Mouse (Mus musculus) hindbrain, embryonic 14.5 days (tissue): Measurements from ENCODE around the gene Pms2. TPM values are rescaled to one million over a fixed set of nuclear protein-coding genes. Genes with fewer than 3 reads are reported as not detected.

Source experiments
- ATAC-seq: fragments of 200-750 bp; cut with Nextera tagmentation; 2 replicates; pipeline ENCODE4 v1.8.0; 2017; ENCODE audit warnings: moderate number of reproducible peaks, mild to moderate bottlenecking, moderate TSS enrichment, moderate library complexity; ENCODE audit not compliant: low FRiP score
- DNase-seq: peaks from one replicate; pipeline ENCODE4 v3.0.0-alpha.2; 2015; ENCODE audit warnings: low spot score
- H3K27ac ChIP-seq: fragments of 300-500 bp; sonication (generic); 2 replicates; pipeline ENCODE4 v1.5.1; 2014; ENCODE audit warnings: mild to moderate bottlenecking, moderate library complexity
- H3K27me3 ChIP-seq: fragments of 300-500 bp; sonication (generic); 2 replicates; pipeline ENCODE4 v1.6.1; 2014; ENCODE audit warnings: mild to moderate bottlenecking, low read length, mixed read lengths; ENCODE audit not compliant: control insufficient read depth, insufficient read depth
- H3K36me3 ChIP-seq: fragments of 300-500 bp; sonication (generic); replicated peaks from 2 replicates; pipeline ENCODE4 v1.6.1; 2014; ENCODE audit not compliant: control insufficient read depth, insufficient read depth
- H3K4me1 ChIP-seq: fragments of 300-500 bp; sonication (generic); replicated peaks from 2 replicates; pipeline ENCODE4 v1.6.1; 2014; ENCODE audit warnings: antibody characterized with exemption, low read length, mixed read lengths; ENCODE audit not compliant: control insufficient read depth, insufficient read depth
- H3K4me2 ChIP-seq: fragments of 300-500 bp; sonication (generic); replicated peaks from 2 replicates; pipeline ENCODE4 v1.6.1; 2014; ENCODE audit warnings: mild to moderate bottlenecking, moderate library complexity
- H3K4me3 ChIP-seq: fragments of 300-500 bp; sonication (generic); replicated peaks from 2 replicates; pipeline ENCODE4 v1.5.1; 2014; ENCODE audit warnings: mild to moderate bottlenecking, low read length
- H3K9ac ChIP-seq: fragments of 300-500 bp; sonication (generic); 2 replicates; pipeline ENCODE4 v1.6.1; 2014
- H3K9me3 ChIP-seq: fragments of 300-500 bp; sonication (generic); 2 replicates; pipeline ENCODE4 v1.6.1; 2016; ENCODE audit warnings: low read length; ENCODE audit not compliant: control insufficient read depth
- WGBS: fragments of 180-500 bp; shearing (Covaris S2); extraction: QIAGEN DNeasy Blood & Tissue Kit; methylation state at CpG from one replicate; pipeline ENCODE4 v1.1.7; 2014; 5-methylcytosine and 5-hydroxymethylcytosine counted together
- polyA plus RNA-seq: library from polyadenylated mRNA; unstranded; fragments of >200 nt; fragmentation: Nextera tagmentation; extraction: Ambion mirVana; gene quantifications from 2 replicates; pipeline ENCODE4 v1.2.1, GENCODE M21; 2014

The Pms2 gene
- polyA plus RNA-seq, 1 experiment from 2014 or later = 29.3 TPM

DNA sequence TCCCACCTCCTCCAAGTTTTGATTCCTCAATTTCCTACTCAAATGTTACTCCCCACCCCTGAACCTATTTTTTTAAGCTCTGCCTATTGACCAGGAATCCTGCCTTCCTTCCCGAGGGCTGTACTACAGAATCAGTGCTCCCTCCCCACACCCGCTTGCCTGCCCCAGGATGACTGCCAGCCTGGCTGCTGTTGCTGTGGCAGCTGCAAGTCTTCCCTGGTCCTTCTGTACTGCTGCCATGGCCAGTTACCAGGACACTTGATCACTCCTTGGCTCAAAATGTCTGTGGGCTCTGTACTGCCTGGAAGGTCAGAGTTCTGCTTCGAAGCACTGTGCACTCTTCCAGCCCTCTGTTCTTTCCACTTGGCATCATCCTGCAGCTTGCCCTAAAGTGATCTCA is 7.7 kb upstream of the Pms2 start:
- H3K4me3 ChIP-seq = no peak overlapping the region
- no peaks in the 10 kb centered on the region for H3K27me3 ChIP-seq
- peaks cover 87% of the 10 kb centered on the region for H3K36me3 ChIP-seq
- no peak overlapping the region for H3K4me2 ChIP-seq
- no peaks in the 10 kb centered on the region for H3K9me3 ChIP-seq
- no peak for ATAC-seq
- no peak overlapping the region for H3K27ac ChIP-seq
- no peak for DNase-seq
- WGBS = 83% methylated on average over 3 of the region's 3 CpGs
- H3K4me1 ChIP-seq = no peaks in the 10 kb centered on the region
- H3K9ac ChIP-seq = no peak overlapping the region

DNA sequence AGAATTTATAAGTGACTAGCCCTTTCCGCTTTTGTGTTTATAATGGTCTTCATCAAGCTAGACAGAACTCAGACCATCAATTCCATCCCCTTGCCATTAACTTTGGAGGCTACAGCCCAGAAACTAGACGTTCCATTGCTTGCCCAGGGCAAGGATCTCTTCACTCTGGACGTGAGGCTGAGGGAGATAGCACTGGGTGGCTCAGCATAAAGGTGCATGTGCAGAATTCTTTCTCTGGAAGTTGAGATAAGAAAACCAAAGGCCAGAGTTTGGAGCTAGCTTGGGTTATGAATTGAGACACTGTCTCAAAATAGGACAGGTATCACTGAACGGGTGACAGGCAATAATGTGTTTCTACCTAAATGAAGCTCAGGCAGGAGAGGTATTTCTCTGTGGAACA is 6.0 kb upstream of the Pms2 start:
- peaks cover 70% of the 10 kb centered on the region for H3K36me3 ChIP-seq
- H3K4me3 ChIP-seq = no peak overlapping the region
- DNase-seq (no peak), ATAC-seq (no peak)
- no peak overlapping the region for H3K9ac ChIP-seq
- no peak overlapping the region for H3K4me2 ChIP-seq
- peaks cover 12% of the 10 kb centered on the region for H3K4me1 ChIP-seq
- no peaks in the 10 kb centered on the region for H3K27me3 ChIP-seq
- no peaks in the 10 kb centered on the region for H3K9me3 ChIP-seq
- no peak overlapping the region for H3K27ac ChIP-seq
- 90% methylated on average over 4 of the region's 4 CpGs for WGBS

- WGBS = 92% methylated on average over 8 of the region's 8 CpGs
These were observed 3.3 kb upstream of the Pms2 start for GRCm38 (mm10) chr5:143906429-143906828.

DNA sequence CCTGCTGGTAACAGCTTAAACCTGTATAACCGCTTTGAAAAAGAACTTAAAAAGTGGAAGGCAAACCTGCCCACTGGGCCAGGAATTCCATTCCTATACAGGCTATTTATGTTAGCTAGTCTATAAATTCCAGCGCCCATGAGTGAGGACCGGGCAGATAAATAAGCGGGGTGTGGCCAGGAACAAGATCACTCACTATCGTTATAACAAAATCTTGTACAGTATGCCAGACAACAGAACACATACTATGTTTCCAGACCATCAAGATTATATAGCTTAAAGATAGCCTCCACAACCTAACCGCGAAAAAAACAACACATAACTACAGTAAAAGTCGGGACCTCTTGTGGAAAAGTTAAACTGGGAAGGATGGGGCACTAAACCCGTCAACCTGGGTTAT is 838 bp upstream of the Pms2 start:
- peak overlapping the region; percentile 86 for H3K27ac ChIP-seq
- peaks cover 26% of the 10 kb centered on the region for H3K36me3 ChIP-seq
- 5% methylated on average over 9 of the region's 9 CpGs for WGBS
- peak overlapping the region; percentile 51 for H3K4me3 ChIP-seq
- DNase-seq (no peak), ATAC-seq (no peak)
- peak overlapping the region; percentile 55 for H3K4me2 ChIP-seq
- H3K9ac ChIP-seq = peak overlapping the region; percentile 59
- no peaks in the 10 kb centered on the region for H3K9me3 ChIP-seq
- H3K27me3 ChIP-seq = no peaks in the 10 kb centered on the region
- H3K4me1 ChIP-seq = peaks cover 22% of the 10 kb centered on the region

More at GRCm38 (mm10) chr5:143906429-143906828, 3.3 kb upstream of the Pms2 start:
- H3K4me3 ChIP-seq = no peak overlapping the region
- peaks cover 45% of the 10 kb centered on the region for H3K36me3 ChIP-seq
- no peaks in the 10 kb centered on the region for H3K9me3 ChIP-seq
- no peak overlapping the region for H3K4me2 ChIP-seq
- H3K4me1 ChIP-seq = peaks cover 22% of the 10 kb centered on the region
- ATAC-seq (no peak), DNase-seq (no peak)
- H3K27ac ChIP-seq = no peak overlapping the region
- no peak overlapping the region for H3K9ac ChIP-seq
- no peaks in the 10 kb centered on the region for H3K27me3 ChIP-seq

GRCm38 (mm10) chr5:143916221-143916620 is 6.5 kb downstream of the Pms2 start:
- DNase-seq (no peak), ATAC-seq (no peak)
- Histone ChIP-seq H3K9me3 (no peaks in the 10 kb centered on the region), H3K4me2 (no peak overlapping the region), H3K27me3 (no peaks in the 10 kb centered on the region), H3K4me3 (no peak overlapping the region), H3K4me1 (no peaks in the 10 kb centered on the region), H3K36me3 (peaks cover 68% of the 10 kb centered on the region), H3K9ac (no peak overlapping the region), H3K27ac (no peak overlapping the region)
- WGBS = 90% methylated on average over 9 of the region's 9 CpGs

GRCm38 (mm10) chr5:143917418-143917817 is 7.7 kb downstream of the Pms2 start:
- H3K9ac ChIP-seq = no peak overlapping the region
- H3K36me3 ChIP-seq = peaks cover 78% of the 10 kb centered on the region
- H3K9me3 ChIP-seq = no peaks in the 10 kb centered on the region
- no peak overlapping the region for H3K4me3 ChIP-seq
- no peak overlapping the region for H3K27ac ChIP-seq
- H3K4me1 ChIP-seq = no peaks in the 10 kb centered on the region
- DNase-seq = peak; percentile 49
- no peak for ATAC-seq
- no peaks in the 10 kb centered on the region for H3K27me3 ChIP-seq
- H3K4me2 ChIP-seq = no peak overlapping the region
- 45% methylated on average over 5 of the region's 5 CpGs for WGBS

- peaks cover 85% of the 10 kb centered on the region for H3K36me3 ChIP-seq
- no peak overlapping the region for H3K27ac ChIP-seq
- H3K9me3 ChIP-seq = no peaks in the 10 kb centered on the region
- ATAC-seq (no peak), DNase-seq (no peak)
- H3K27me3 ChIP-seq = no peaks in the 10 kb centered on the region
- no peaks in the 10 kb centered on the region for H3K4me1 ChIP-seq
- WGBS = 95% methylated on average over 3 of the region's 3 CpGs
- no peak overlapping the region for H3K4me3 ChIP-seq
- H3K4me2 ChIP-seq = no peak overlapping the region
- H3K9ac ChIP-seq = no peak overlapping the region
These were observed 8.4 kb downstream of the Pms2 start for GRCm38 (mm10) chr5:143918120-143918519.

DNA sequence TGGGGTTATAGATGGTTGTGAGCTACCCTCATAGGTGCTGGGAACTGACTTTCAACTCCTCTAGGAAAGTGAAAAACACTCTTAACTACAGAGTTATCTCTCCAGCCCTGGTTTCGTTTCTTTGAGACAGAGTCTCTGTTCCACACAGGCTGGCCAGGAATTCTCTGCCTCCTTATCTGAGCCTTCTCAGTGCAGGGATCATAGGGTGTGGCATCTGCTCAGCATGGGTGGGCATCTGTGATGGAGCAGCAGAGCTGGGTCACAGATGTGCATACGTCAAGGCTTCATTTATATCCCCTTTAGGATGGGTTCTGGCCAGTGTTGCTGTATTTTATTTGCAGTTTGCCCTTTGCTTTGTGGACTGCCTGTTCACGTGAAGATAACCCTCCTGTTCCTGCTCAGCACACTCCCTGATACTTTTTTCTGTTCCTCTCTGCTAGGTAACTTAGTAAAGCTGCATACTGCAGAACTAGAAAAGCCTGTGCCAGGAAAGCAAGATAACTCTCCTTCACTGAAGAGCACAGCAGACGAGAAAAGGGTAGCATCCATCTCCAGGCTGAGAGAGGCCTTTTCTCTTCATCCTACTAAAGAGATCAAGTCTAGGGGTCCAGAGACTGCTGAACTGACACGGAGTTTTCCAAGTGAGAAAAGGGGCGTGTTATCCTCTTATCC is 15.2 kb downstream of the Pms2 start:
- H3K36me3 ChIP-seq = peaks cover 90% of the 10 kb centered on the region
- ATAC-seq (no peak), DNase-seq (no peak)
- no peak overlapping the region for H3K27ac ChIP-seq
- H3K9me3 ChIP-seq = no peaks in the 10 kb centered on the region
- H3K4me1 ChIP-seq = no peaks in the 10 kb centered on the region
- H3K4me3 ChIP-seq = no peak overlapping the region
- 90% methylated on average over 6 of the region's 6 CpGs for WGBS
- no peak overlapping the region for H3K9ac ChIP-seq
- no peaks in the 10 kb centered on the region for H3K27me3 ChIP-seq
- no peak overlapping the region for H3K4me2 ChIP-seq

DNA sequence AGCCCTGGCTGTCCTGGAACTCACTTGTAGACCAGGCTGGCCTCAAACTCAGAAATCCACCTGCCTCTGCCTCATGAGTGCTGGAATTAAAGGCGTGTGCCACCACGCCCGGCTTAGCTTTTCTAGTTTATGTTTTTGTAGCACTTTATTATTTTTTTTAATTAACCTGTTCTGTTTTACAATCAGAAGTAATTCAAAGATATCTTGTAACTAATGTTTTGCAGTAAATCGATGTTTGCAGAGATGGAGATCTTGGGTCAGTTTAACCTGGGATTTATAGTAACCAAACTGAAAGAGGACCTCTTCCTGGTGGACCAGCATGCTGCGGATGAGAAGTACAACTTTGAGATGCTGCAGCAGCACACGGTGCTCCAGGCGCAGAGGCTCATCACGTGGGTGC is 18.1 kb downstream of the Pms2 start, which contains the start of gene Gm42421:
Gene Gm42421, plus strand, starts transcription at position 301 of the 400 bp plus-strand sequence.
- Histone ChIP-seq H3K27ac (no peak within 1 kb of the TSS), H3K36me3 (peaks cover 86% of the 10 kb centered on the region), H3K4me2 (no peak within 1 kb of the TSS), H3K9me3 (no peaks in the 10 kb centered on the region), H3K27me3 (no peaks in the 10 kb centered on the region), H3K4me3 (no peak within 1 kb of the TSS), H3K4me1 (no peaks in the 10 kb centered on the region), H3K9ac (no peak within 1 kb of the TSS)
- no peak for DNase-seq
- ATAC-seq = no peak
- WGBS = 96% methylated on average over 8 of the region's 8 CpGs

DNA sequence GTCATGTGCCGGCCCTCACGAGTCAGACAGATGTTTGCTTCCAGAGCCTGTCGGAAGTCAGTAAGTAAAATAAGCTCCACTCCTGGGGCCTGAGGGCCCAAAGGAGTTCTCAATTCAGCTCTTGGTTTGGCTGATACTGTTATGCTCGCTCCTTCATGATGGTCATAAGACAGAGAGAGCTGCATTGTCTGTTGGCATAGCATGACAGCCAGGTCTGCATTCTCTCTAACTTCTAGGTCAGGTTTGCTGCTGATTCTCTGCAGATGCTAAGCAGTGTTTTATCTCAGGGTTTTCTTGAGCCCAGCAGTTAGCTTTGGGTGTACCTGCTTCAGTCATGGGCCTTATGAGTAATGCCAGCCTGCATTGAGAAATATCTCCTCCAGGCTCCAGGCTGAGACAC is 19.5 kb downstream of the Pms2 start:
- H3K27ac ChIP-seq = no peak overlapping the region
- H3K4me2 ChIP-seq = no peak overlapping the region
- H3K27me3 ChIP-seq = no peaks in the 10 kb centered on the region
- no peak for DNase-seq
- ATAC-seq = no peak
- H3K36me3 ChIP-seq = peaks cover 74% of the 10 kb centered on the region
- WGBS = 93% methylated on average over 4 of the region's 4 CpGs
- H3K9me3 ChIP-seq = no peaks in the 10 kb centered on the region
- no peak overlapping the region for H3K4me3 ChIP-seq
- H3K9ac ChIP-seq = no peak overlapping the region
- no peaks in the 10 kb centered on the region for H3K4me1 ChIP-seq
